Mouse (Mus musculus) layer of hippocampus, postnatal 25 days (tissue): ENCODE data around the gene Anxa3. TPM values are rescaled to one million over a fixed set of nuclear protein-coding genes. Genes with fewer than 3 reads are reported as not detected.

Experiments
- DNase-seq, 2 experiments: peaks; one replicate each; pipeline ENCODE4 v3.0.0; 2022; ENCODE audit warnings: mixed read lengths in 2 of 2, low spot score in 1 of 2; ENCODE audit errors: extremely low spot score in 1 of 2
- total RNA-seq, 2 experiments: library from RNA; stranded (reverse); gene quantifications; 2 replicates each; pipeline ENCODE4 v1.2.3; 2021

The Anxa3 gene
- total RNA-seq = 10 to 100 TPM; 10.4 to 10.5 TPM

- no peak for DNase-seq
Measured at GRCm38 (mm10) chr5:96792936-96793718, at the start of gene Anxa3. Anxa3 (plus strand) TSS chr5:96793339.

GRCm38 (mm10) chr5:96747195-96747984 lies 45.7 kb upstream of the Anxa3 start:
- DNase-seq = no peak

- no peak for DNase-seq
Measured at GRCm38 (mm10) chr5:96757615-96758014, 35.5 kb upstream of the Anxa3 start.

- no peak for DNase-seq
Measured at GRCm38 (mm10) chr5:96762021-96762420, 31.1 kb upstream of the Anxa3 start.

GRCm38 (mm10) chr5:96768846-96769471 lies 24.2 kb upstream of the Anxa3 start:
- peak; percentile 65 to 90 for DNase-seq

GRCm38 (mm10) chr5:96783506-96784288 lies 9.4 kb upstream of the Anxa3 start:
- DNase-seq = no peak

- DNase-seq = no peak
Measured at GRCm38 (mm10) chr5:96785096-96785495, 8.0 kb upstream of the Anxa3 start.

GRCm38 (mm10) chr5:96792422-96792821 lies 717 bp upstream of the Anxa3 start:
- no peak for DNase-seq

GRCm38 (mm10) chr5:96793953-96794635 lies 955 bp downstream of the Anxa3 start:
- DNase-seq = no peak

GRCm38 (mm10) chr5:96795752-96796151 lies 2.6 kb downstream of the Anxa3 start:
- DNase-seq = no peak

GRCm38 (mm10) chr5:96797465-96797864 lies 4.3 kb downstream of the Anxa3 start:
- DNase-seq = no peak

GRCm38 (mm10) chr5:96799165-96799564 lies 6.0 kb downstream of the Anxa3 start:
- DNase-seq = no peak

- no peak for DNase-seq
Measured at GRCm38 (mm10) chr5:96799969-96800368, 6.8 kb downstream of the Anxa3 start.

- DNase-seq = no peak
Measured at GRCm38 (mm10) chr5:96802185-96802584, 9.0 kb downstream of the Anxa3 start.

GRCm38 (mm10) chr5:96803091-96803490 lies 10.0 kb downstream of the Anxa3 start:
- DNase-seq = no peak

GRCm38 (mm10) chr5:96804304-96804703 lies 11.2 kb downstream of the Anxa3 start:
- no peak for DNase-seq

- DNase-seq = no peak
Measured at GRCm38 (mm10) chr5:96804813-96805212, 11.7 kb downstream of the Anxa3 start.

- DNase-seq = no peak
Measured at GRCm38 (mm10) chr5:96810620-96811019, 17.5 kb downstream of the Anxa3 start.

GRCm38 (mm10) chr5:96824769-96825327 lies 31.7 kb downstream of the Anxa3 start:
- DNase-seq = no peak
